Mouse (Mus musculus) mouse embryonic stem cell (cell line): ENCODE measurements around the gene Taf10.

Experiments
- in situ Hi-C, 2 experiments: fragments of 300-500 bp; cut with MboI; formaldehyde crosslinking; loops; 1 replicate in 1 of 2; 3 replicates in 1 of 2; pipeline ENCODE4 v1.14.3; 2019 to 2020; ENCODE audit warnings: low sequenced_read_pairs in 2 of 2, low pct_unique_long_range_greater_than_20kb in 1 of 2, mixed read lengths in 1 of 2; ENCODE audit not compliant: unreplicated experiment in 1 of 2

Gene Taf10

GRCm38 (mm10) chr7:105743926-105744590, at the start of gene Taf10:
Gene Taf10 (minus strand): TSS chr7:105744361.
- in situ Hi-C loops = no loop called here

DNA sequence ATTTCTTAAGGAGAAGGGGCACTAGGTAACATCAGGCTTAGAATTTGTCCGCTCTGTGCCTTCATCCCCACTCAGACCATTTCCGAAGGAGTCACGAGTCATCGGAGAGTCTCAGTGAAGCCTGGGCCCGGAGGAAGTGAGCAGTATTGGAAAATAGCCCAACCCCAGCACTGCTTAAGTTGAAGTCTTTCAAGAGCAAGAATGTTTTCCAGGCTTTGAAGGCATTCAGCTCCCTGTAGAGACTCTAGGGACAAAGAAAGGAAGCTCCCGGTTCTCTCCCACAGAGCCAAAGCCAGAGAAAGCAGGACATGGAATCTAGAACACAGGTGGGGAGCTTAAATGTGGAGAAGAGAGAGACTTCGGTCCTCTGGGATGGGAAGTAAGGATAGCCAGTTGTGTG, 49.5 kb upstream of the Taf10 start:
- in situ Hi-C loops = no loop called here

DNA sequence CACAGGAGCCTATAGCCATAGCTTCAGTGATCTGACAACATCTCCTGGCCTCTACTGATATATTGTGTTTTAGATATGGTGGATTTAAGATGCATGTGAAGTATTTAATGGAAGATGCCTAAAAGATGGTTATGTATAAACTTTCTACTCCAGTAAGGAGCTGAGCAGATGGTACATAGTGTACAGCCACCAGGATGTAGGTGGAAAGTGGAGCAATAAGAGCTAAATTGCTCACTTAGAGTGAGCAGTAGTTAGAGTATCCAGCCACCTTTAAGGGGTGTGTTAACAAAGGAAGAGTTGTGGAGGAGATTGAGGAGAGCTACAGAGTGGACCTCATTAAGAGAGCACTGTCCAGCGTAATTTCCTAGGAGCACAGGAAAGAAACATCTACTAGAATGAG, 47.0 kb upstream of the Taf10 start:
- in situ Hi-C loops = no loop called here

- in situ Hi-C loops = no loop called here
These were observed 43.4 kb upstream of the Taf10 start, which contains the start of gene Dchs1 for GRCm38 (mm10) chr7:105787285-105788140. Gene Dchs1 (minus strand): TSS chr7:105787654.

- in situ Hi-C loops = no loop called here
These were observed 42.5 kb upstream of the Taf10 start for GRCm38 (mm10) chr7:105786506-105787284.

- in situ Hi-C loops = no loop called here
These were observed 40.4 kb upstream of the Taf10 start for GRCm38 (mm10) chr7:105784556-105784955.

- in situ Hi-C loops = no loop called here
These were observed 39.7 kb upstream of the Taf10 start for GRCm38 (mm10) chr7:105783861-105784260.

DNA sequence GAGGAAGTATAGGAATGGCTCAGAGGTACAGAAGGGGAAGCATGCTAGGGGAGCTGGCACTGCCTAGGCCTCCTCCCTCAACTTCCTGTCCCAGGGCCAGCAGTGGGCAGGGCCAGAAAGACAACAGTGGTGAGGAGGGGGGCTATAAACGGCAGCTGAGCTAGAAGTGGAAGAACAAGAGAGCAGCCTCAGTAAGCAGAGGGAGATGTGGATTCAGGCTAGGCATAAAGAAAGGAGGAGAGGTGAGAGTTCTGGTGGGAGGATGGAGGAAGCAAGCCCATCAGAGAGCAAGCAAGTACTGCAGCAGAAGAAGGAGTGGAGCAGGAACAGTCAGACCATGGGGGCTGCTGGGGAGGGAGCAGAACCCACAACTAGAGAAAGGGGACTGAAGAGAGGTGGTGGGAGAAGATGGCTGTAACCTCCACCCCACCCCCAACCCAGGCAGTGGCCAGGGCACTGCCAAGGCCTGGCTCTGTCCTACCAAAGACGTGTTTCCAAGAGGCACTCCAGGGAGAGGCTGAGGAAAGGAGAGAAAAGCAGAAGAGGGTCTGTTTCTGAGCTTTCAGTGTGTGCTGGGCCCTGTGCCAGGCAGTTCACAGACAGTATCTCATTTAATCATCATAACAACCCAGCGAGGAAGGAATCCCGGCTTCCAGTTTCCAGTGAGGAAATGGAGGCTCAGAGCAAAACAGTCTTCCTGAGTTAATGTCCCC, 34.5 kb upstream of the Taf10 start:
- in situ Hi-C loops = no loop called here

- in situ Hi-C loops = no loop called here
These were observed 33.8 kb upstream of the Taf10 start for GRCm38 (mm10) chr7:105777797-105778552.

GRCm38 (mm10) chr7:105777316-105777715, 33.2 kb upstream of the Taf10 start:
- in situ Hi-C loops = no loop called here

GRCm38 (mm10) chr7:105776026-105776425, 31.9 kb upstream of the Taf10 start:
- in situ Hi-C loops = no loop called here

GRCm38 (mm10) chr7:105774661-105775060, 30.5 kb upstream of the Taf10 start:
- in situ Hi-C loops = no loop called here

DNA sequence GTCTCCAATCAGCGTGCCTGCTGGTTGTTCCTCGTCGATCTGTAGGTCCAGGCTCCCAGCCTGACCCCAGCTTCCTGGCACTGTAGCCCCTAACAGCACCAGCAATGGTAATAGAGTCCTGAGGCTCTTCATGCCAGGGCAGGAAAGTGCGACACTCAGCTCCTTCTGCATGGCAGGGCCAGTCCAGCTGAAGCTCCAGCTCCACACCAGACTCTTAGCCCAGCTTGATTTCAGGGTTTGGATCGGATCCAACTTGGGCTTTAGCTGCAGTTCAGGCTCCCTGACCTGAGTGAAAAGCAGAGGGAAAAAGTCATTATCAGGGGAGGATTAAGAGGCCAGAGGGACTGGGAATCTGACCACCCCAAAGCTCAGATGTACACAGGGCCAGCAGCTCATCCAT, 28.9 kb upstream of the Taf10 start:
- in situ Hi-C loops = no loop called here

DNA sequence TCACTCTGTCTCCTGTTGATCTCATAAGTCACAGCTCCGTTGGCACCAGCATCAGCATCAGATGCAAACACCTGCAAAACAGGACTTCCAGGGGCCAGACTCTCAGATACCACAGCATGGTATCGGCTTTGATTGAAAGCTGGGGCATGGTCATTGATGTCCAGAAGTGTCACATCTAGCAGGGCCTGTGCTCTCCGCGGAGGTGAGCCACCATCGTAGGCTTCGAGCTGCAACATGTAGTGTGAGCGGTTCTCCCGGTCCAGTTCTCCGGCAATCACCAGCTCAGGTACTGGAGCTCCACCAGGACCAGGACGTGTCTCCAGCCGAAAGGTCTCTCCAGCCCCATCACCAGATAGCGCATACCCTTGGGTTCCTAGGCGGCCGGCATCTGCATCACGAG, 28.2 kb upstream of the Taf10 start:
- in situ Hi-C loops = no loop called here

GRCm38 (mm10) chr7:105769959-105770358, 25.8 kb upstream of the Taf10 start:
- in situ Hi-C loops = no loop called here

DNA sequence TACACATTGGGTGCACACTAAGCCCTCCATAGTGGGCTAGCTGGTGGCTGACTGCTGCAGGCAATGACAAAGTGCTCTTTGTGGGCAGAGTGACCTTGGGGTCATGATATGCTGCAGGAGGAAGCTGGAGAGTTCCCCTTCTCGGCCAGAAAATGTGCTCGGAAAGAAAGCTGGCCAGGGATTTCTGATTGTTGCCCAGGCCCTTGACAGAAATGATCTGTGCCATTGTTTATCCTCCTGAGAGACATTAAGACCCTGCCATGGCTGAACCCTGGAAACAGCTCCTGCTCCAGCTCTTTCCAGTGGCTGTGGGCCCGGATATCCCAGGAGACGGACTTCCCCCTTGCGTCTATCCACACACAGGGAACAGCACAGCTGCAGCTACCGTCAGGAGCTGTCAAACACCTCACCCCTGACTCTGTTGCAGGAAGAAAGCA, 23.6 kb upstream of the Taf10 start:
- in situ Hi-C loops = no loop called here

GRCm38 (mm10) chr7:105764331-105764730, 20.2 kb upstream of the Taf10 start:
- in situ Hi-C loops = no loop called here
